16 mouse cellular contexts compared by ENCODE assay signal in the genomic region with DNA sequence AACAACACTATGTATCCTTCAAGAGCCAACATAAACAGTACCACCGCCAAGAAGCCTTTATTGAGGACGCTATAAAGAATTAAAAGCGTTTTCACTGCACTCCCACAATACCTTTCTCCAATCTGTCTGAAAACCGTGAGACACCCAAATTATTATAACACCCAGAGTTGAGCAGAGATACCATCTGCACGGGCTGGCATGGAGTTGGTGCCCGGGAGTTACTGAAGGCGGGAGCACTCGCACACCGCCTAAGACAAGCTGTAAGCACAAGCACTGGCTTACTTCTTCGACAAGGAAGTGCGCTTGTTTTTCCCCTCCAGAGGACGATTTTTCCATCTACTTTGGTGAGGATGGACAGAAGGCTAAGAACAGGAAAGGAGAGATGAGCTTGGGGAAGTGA.
A peak's percentile ranks its signal among the peaks of the same experiment; 100 is the strongest.
DNase-seq lines count a peak whose midpoint lies in the region; ATAC-seq and TF ChIP-seq lines count a peak whose summit lies in the region.
"Had no signal": no experiment of that assay in that cellular context is flagged by ENCODE, and none has a peak within 500 bp of the region (broad histone marks: within the 10 kb centered on the region; RNA-seq: fewer than 3 reads in every experiment).

No protein-coding gene starts in this region.

- TF ChIP-seq CTCF in brain, embryonic 14.5 days (IDR thresholded peaks at IDR 0.05; ENCODE audit: borderline replicate concordance, extremely low read depth, insufficient read depth, insufficient read length) = no peak
- TF ChIP-seq CTCF in gastrocnemius, adult 2 months (IDR thresholded peaks at IDR 0.05) = no peak

- no peak overlapping the region for H3K9ac ChIP-seq in hindbrain, embryonic 13.5 days
- H3K9ac ChIP-seq: limb, embryonic 12.5 days; midbrain, embryonic 15.5 days; neural tube, embryonic 12.5 days had no signal

- WGBS in hindbrain, embryonic 13.5 days = 90% methylated on average over 12 of the region's 12 CpGs

- H3K27me3 ChIP-seq in hindbrain, embryonic 13.5 days = no peaks in the 10 kb centered on the region
- H3K27me3 ChIP-seq: limb, embryonic 12.5 days; midbrain, embryonic 15.5 days; neural tube, embryonic 12.5 days had no signal

- peaks cover 8% of the 10 kb centered on the region for H3K4me1 ChIP-seq in hindbrain, embryonic 13.5 days (replicated peaks)
- H3K4me1 ChIP-seq: neural tube, embryonic 12.5 days had no signal

- peak; percentile 44 to 66 for DNase-seq in frontal cortex, postnatal 36 days (ENCODE audit: low spot score in 2 of 2)
- no peak for DNase-seq in frontal cortex, postnatal 10 days (ENCODE audit: low spot score in 2 of 2)
- DNase-seq in brain, embryonic 14.5 days (ENCODE audit: low read depth) = peak; percentile 72
- DNase-seq in cerebellum, postnatal 10 days = peak; percentile 66 to 70
- DNase-seq in layer of hippocampus, postnatal 36 days = peak; percentile 54 to 67
- no peak for DNase-seq in gastrocnemius, adult 2 months
- DNase-seq: kidney, adult 9 months; lung, postnatal 4 days; thymus, postnatal 36 days had no signal

- H3K36me3 ChIP-seq in hindbrain, embryonic 13.5 days = no peaks in the 10 kb centered on the region
- H3K36me3 ChIP-seq: embryonic facial prominence, embryonic 10.5 days; limb, embryonic 12.5 days; midbrain, embryonic 15.5 days; neural tube, embryonic 12.5 days had no signal

- no peak overlapping the region for H3K4me2 ChIP-seq in hindbrain, embryonic 13.5 days
- H3K4me2 ChIP-seq: limb, embryonic 12.5 days; midbrain, embryonic 15.5 days; neural tube, embryonic 12.5 days had no signal

- TF ChIP-seq POLR2A in brain, embryonic 14.5 days (IDR thresholded peaks at IDR 0.05; ENCODE audit: borderline replicate concordance, extremely low read depth, insufficient read depth, insufficient read length, poor library complexity, severe bottlenecking) = no peak

- H3K27ac ChIP-seq in gastrocnemius, adult 2 months = no peak overlapping the region
- no peak overlapping the region for H3K27ac ChIP-seq in hindbrain, embryonic 13.5 days
- H3K27ac ChIP-seq: embryonic facial prominence, embryonic 10.5 days; limb, embryonic 12.5 days; midbrain, embryonic 15.5 days; neural tube, embryonic 12.5 days had no signal

- no peak for ATAC-seq in hindbrain, embryonic 13.5 days (ENCODE audit: low FRiP score)
- ATAC-seq: CD4-positive, CD25-positive, alpha-beta regulatory T cell, adult 4 months; hindbrain, embryonic 16.5 days; midbrain, embryonic 15.5 days had no signal

- H3K9me3 ChIP-seq in hindbrain, embryonic 13.5 days = no peaks in the 10 kb centered on the region
- H3K9me3 ChIP-seq: embryonic facial prominence, embryonic 10.5 days; limb, embryonic 12.5 days; midbrain, embryonic 15.5 days; neural tube, embryonic 12.5 days had no signal

- no peak overlapping the region for H3K4me3 ChIP-seq in gastrocnemius, adult 2 months
- H3K4me3 ChIP-seq in hindbrain, embryonic 13.5 days = no peak overlapping the region
- H3K4me3 ChIP-seq: embryonic facial prominence, embryonic 10.5 days; limb, embryonic 12.5 days; midbrain, embryonic 15.5 days; neural tube, embryonic 12.5 days had no signal

- intact Hi-C loops in gastrocnemius, adult 2 months (cut with DNase I) = no loop called here

Comparison
In these comparisons a context has a peak if more than half of its experiments do, and no peak if none do; other contexts are left out.
1. DNase-seq: peak in frontal cortex, postnatal 36 days (2 of 2), brain, embryonic 14.5 days (single experiment), cerebellum, postnatal 10 days (2 of 2) and layer of hippocampus, postnatal 36 days (2 of 2); none in frontal cortex, postnatal 10 days (0 of 2) and gastrocnemius, adult 2 months (single experiment).